Mouse (Mus musculus) limb, embryonic 12.5 days (tissue): Measurements from ENCODE around the gene Shisa7. TPM values are rescaled to one million over a fixed set of nuclear protein-coding genes. Genes with fewer than 3 reads are reported as not detected.
"Not testable (repeated sequence)": the region's sequence is repeated elsewhere in the genome, so short reads cannot be mapped to it uniquely, and the experiment has no call there.

Experiments used
- ATAC-seq: fragments of 200-750 bp; cut with Nextera tagmentation; 2 replicates; pipeline ENCODE4 v1.8.0; 2017; ENCODE audit warnings: low read depth, moderate TSS enrichment; ENCODE audit not compliant: insufficient number of reproducible peaks, insufficient read depth, low FRiP score, low TSS enrichment
- H3K27ac ChIP-seq: fragments of 300-500 bp; sonication (generic); 2 replicates; pipeline ENCODE4 v1.5.1; 2016; ENCODE audit warnings: mild to moderate bottlenecking, moderate library complexity
- H3K27me3 ChIP-seq: fragments of 300-500 bp; sonication (generic); 2 replicates; pipeline ENCODE4 v1.6.1; 2016; ENCODE audit warnings: mild to moderate bottlenecking, moderate library complexity
- H3K36me3 ChIP-seq: fragments of 300-500 bp; sonication (generic); 2 replicates; pipeline ENCODE4 v1.6.1; 2016; ENCODE audit warnings: mild to moderate bottlenecking, moderate library complexity
- H3K4me1 ChIP-seq: fragments of 300-500 bp; sonication (generic); replicated peaks from 2 replicates; pipeline ENCODE4 v1.6.1; 2016
- H3K4me2 ChIP-seq: fragments of 300-500 bp; sonication (generic); 2 replicates; pipeline ENCODE4 v1.6.1; 2016; ENCODE audit warnings: mild to moderate bottlenecking, moderate library complexity
- H3K4me3 ChIP-seq: fragments of 300-500 bp; sonication (generic); replicated peaks from 2 replicates; pipeline ENCODE4 v1.5.1; 2016; ENCODE audit warnings: mild to moderate bottlenecking
- H3K9ac ChIP-seq: fragments of 300-500 bp; sonication (generic); replicated peaks from 2 replicates; pipeline ENCODE4 v1.6.1; 2016; ENCODE audit warnings: mild to moderate bottlenecking, moderate library complexity
- H3K9me3 ChIP-seq: fragments of 300-500 bp; sonication (generic); 2 replicates; pipeline ENCODE4 v1.6.1; 2016; ENCODE audit warnings: mild to moderate bottlenecking, moderate library complexity
- WGBS: fragments of 180-500 bp; shearing (Covaris S2); methylation state at CpG from one replicate; pipeline ENCODE4 v1.1.7; 2016; 5-methylcytosine and 5-hydroxymethylcytosine counted together
- polyA plus RNA-seq: library from polyadenylated mRNA; unstranded; fragments of >200 nt; fragmentation: Nextera tagmentation; extraction: Ambion mirVana; gene quantifications from 2 replicates; pipeline ENCODE4 v1.2.1, GENCODE M21; 2016

The Shisa7 gene
- polyA plus RNA-seq, 1 experiment from 2014 or later: 0.21 TPM

- not testable (repeated sequence) for H3K27me3 ChIP-seq, H3K9me3 ChIP-seq, H3K4me1 ChIP-seq, H3K4me2 ChIP-seq, H3K9ac ChIP-seq, ATAC-seq, H3K27ac ChIP-seq, H3K36me3 ChIP-seq, H3K4me3 ChIP-seq
- WGBS: 91% methylated on average over 7 of the region's 7 CpGs
Observed at GRCm38 (mm10) chr7:4820925-4821324, 23.6 kb downstream of the Shisa7 start.

DNA sequence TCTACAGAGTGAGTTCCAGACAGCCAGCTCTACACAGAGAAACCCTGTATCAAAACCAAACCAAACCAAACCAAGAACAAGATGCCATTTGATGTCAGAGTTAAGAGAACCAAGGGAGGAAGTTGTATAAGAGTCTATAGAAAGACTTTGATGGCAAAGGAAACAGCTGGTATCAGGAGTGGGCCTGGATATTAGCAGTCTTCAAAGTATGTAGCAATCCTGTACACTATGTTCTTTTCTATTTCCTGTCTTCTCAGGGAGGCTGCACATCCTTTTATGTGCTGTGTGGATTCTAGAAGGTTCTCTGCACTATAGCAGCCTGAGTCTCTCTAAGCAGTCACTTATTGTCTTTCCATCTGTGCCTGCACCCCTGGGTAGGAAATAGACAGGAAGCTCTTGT lies 27.9 kb downstream of the Shisa7 start:
- no peak overlapping the region for H3K27ac ChIP-seq
- H3K9ac ChIP-seq: no peak overlapping the region
- H3K4me1 ChIP-seq: no peaks in the 10 kb centered on the region
- H3K36me3 ChIP-seq: no peaks in the 10 kb centered on the region
- H3K4me3 ChIP-seq: no peak overlapping the region
- no peaks in the 10 kb centered on the region for H3K27me3 ChIP-seq
- H3K9me3 ChIP-seq: no peaks in the 10 kb centered on the region
- no peak overlapping the region for H3K4me2 ChIP-seq
- no peak for ATAC-seq

- Histone ChIP-seq H3K4me3 (peak overlapping the region; percentile 99), H3K27ac (peak overlapping the region; percentile 89), H3K4me2 (peak overlapping the region; percentile 54), H3K4me1 (peaks cover 22% of the 10 kb centered on the region), H3K36me3 (peaks cover 29% of the 10 kb centered on the region), H3K9ac (peak overlapping the region; percentile 44), H3K27me3 (no peaks in the 10 kb centered on the region), H3K9me3 (no peaks in the 10 kb centered on the region)
- ATAC-seq: no peak
- 30% methylated on average over 8 of the region's 8 CpGs for WGBS
Observed at GRCm38 (mm10) chr7:4813105-4813791, 31.2 kb downstream of the Shisa7 start.

- Histone ChIP-seq H3K9ac (peak within 1 kb of the TSS; percentile 99), H3K27ac (peak within 1 kb of the TSS; percentile 95), H3K27me3 (no peaks in the 10 kb centered on the region), H3K9me3 (no peaks in the 10 kb centered on the region), H3K4me3 (peak within 1 kb of the TSS; percentile 99), H3K4me1 (peaks cover 22% of the 10 kb centered on the region), H3K36me3 (peaks cover 34% of the 10 kb centered on the region), H3K4me2 (peak within 1 kb of the TSS; percentile 86)
- WGBS: under 1% methylated on average over 62 of the region's 62 CpGs
- peak; percentile 99 for ATAC-seq
Observed at GRCm38 (mm10) chr7:4812303-4813104, 32.0 kb downstream of the Shisa7 start, which contains the start of gene Ube2s. TSS of gene Ube2s (minus strand) at chr7:4812590.

DNA sequence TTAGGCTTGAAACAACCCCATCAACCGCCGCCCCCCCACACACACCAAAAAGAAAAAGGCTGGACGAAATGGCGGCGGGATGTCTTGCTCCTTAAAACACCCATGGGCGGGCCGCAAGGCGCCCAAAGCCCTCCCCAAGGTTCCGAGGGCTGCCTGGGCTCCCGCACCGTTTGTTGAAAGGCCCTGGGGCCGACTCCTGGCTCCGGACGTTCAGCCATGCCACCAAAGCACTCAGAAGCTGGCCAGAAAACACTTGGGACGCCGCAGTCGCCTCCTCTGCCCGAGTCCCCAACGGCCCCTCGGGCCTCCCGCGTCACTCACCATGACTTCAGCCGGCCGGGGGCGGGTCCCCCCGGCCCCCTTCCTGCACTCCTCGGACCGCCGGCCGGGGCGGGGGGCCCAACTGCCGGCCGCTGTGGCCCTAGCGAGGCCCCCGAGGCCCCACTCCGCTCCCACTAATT lies 32.6 kb downstream of the Shisa7 start:
- Histone ChIP-seq H3K4me3 (peak overlapping the region; percentile 99), H3K27me3 (no peaks in the 10 kb centered on the region), H3K4me1 (peaks cover 22% of the 10 kb centered on the region), H3K27ac (peak overlapping the region; percentile 95), H3K9me3 (no peaks in the 10 kb centered on the region), H3K4me2 (peak overlapping the region; percentile 86), H3K36me3 (peaks cover 40% of the 10 kb centered on the region), H3K9ac (peak overlapping the region; percentile 99)
- no peak for ATAC-seq
- 1% methylated on average over 33 of the region's 36 CpGs for WGBS

GRCm38 (mm10) chr7:4811131-4811530 lies 33.4 kb downstream of the Shisa7 start:
- H3K4me1 ChIP-seq: peaks cover 22% of the 10 kb centered on the region
- 46% methylated on average over 10 of the region's 10 CpGs for WGBS
- peaks cover 47% of the 10 kb centered on the region for H3K36me3 ChIP-seq
- peak overlapping the region; percentile 99 for H3K9ac ChIP-seq
- not testable (repeated sequence) for ATAC-seq, H3K27ac ChIP-seq, H3K9me3 ChIP-seq, H3K27me3 ChIP-seq
- peak overlapping the region; percentile 86 for H3K4me2 ChIP-seq
- H3K4me3 ChIP-seq: peak overlapping the region; percentile 99

DNA sequence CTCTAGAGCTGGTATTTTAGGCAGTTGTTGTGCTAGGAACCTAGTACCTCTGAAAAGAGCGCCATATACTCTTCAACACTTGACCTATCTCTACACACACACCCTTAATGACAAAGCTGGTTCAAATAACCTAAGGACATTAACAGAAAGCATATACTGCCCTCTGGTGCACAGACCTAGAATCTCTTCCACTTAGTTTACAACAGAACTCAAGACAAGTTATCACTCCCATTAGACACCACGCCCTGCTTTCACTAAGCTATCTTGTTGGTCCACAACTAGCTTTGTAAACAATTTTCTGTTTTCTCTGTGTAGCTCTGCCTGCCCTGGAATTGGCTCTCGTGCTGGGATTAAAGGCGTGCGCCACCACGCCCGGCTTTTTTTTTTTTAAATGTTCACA lies 37.8 kb downstream of the Shisa7 start:
- Histone ChIP-seq H3K9me3 (no peaks in the 10 kb centered on the region), H3K27ac (no peak overlapping the region), H3K9ac (no peak overlapping the region), H3K4me1 (peaks cover 22% of the 10 kb centered on the region), H3K4me2 (no peak overlapping the region), H3K27me3 (no peaks in the 10 kb centered on the region), H3K4me3 (no peak overlapping the region), H3K36me3 (peaks cover 68% of the 10 kb centered on the region)
- WGBS: 91% methylated on average over 7 of the region's 7 CpGs
- no peak for ATAC-seq

GRCm38 (mm10) chr7:4802247-4802646 lies 42.2 kb downstream of the Shisa7 start:
- Histone ChIP-seq H3K27me3 (no peaks in the 10 kb centered on the region), H3K9me3 (no peaks in the 10 kb centered on the region), H3K9ac (no peak overlapping the region), H3K27ac (no peak overlapping the region), H3K36me3 (peaks cover 48% of the 10 kb centered on the region), H3K4me1 (no peaks in the 10 kb centered on the region), H3K4me3 (no peak overlapping the region), H3K4me2 (no peak overlapping the region)
- no peak for ATAC-seq

DNA sequence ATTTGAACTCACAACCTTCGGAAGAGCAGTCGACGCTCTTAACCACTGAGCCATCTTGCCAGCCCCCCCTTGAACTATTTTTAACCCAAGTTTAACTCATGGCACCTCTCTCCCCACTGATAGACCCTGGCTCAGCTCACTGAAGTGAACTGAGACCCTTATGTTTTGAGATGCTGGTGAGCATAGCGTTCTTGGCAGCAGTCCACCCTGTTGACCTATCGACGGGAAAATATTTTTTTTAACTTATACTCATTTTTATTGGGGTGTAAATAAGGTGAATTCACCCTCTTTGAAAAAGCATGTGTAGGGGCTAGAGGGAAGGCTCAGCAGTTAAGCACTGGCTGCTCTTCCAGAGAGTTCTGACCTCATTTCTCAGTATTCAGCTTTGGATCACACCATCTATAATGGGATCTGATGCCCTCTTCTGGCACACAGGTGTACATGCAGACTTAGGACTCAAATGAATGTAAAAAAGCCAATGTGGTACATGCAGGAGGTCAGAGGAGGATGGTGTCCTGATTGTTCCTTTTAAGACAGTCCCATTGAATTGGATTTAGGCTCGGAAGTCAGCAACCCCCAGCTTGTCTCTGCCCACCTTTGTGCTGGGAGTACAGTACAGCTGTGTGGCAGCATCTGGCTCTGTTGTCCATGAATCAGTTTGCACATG lies 48.6 kb downstream of the Shisa7 start:
- Histone ChIP-seq H3K36me3 (peaks cover 46% of the 10 kb centered on the region), H3K4me3 (no peak overlapping the region), H3K4me2 (no peak overlapping the region), H3K9ac (no peak overlapping the region), H3K27me3 (no peaks in the 10 kb centered on the region), H3K9me3 (no peaks in the 10 kb centered on the region), H3K4me1 (peaks cover 12% of the 10 kb centered on the region), H3K27ac (no peak overlapping the region)
- WGBS: 77% methylated on average over 7 of the region's 7 CpGs
- ATAC-seq: no peak

GRCm38 (mm10) chr7:4794631-4795168 lies 49.8 kb downstream of the Shisa7 start:
- Histone ChIP-seq H3K4me3 (0 out of 2 replicates have a peak overlapping the region, but pooled peaks have one; percentile 77), H3K9ac (no peak overlapping the region)
- WGBS: 90% methylated on average over 3 of the region's 3 CpGs

DNA sequence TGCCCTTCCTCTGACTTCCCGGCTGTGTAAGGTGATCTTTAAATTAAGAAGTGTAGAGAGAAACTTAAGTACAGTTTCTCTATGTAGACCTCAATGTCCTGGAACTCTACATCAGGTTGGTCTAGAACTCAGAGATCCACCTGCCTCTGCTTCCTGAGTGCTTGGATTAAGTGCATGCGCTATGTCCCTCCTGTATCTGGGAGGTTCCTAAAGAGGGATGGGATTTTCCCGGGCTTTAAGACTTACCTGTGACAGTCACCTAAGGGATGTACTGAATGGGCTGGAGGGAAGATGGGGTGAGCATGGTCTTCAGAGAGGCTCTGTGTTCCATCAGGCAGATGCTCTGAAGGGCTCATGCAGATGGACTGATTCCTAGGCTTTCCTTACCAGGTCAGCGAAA lies 50.8 kb downstream of the Shisa7 start:
- H3K36me3 ChIP-seq: peaks cover 46% of the 10 kb centered on the region
- peak overlapping the region; percentile 77 for H3K4me3 ChIP-seq
- peaks cover 14% of the 10 kb centered on the region for H3K27me3 ChIP-seq
- H3K9ac ChIP-seq: peak overlapping the region; percentile 91
- H3K4me1 ChIP-seq: peaks cover 12% of the 10 kb centered on the region
- peak overlapping the region; percentile 93; the same call in 1 of the 2 replicates for H3K27ac ChIP-seq
- no peaks in the 10 kb centered on the region for H3K9me3 ChIP-seq
- 46% methylated on average over 4 of the region's 4 CpGs for WGBS
- no peak for ATAC-seq
- peak overlapping the region; percentile 91 for H3K4me2 ChIP-seq

More at GRCm38 (mm10) chr7:4794631-4795168, 49.8 kb downstream of the Shisa7 start:
- no peaks in the 10 kb centered on the region for H3K9me3 ChIP-seq
- no peak overlapping the region for H3K4me2 ChIP-seq
- peaks cover 5% of the 10 kb centered on the region for H3K27me3 ChIP-seq
- ATAC-seq: no peak
- H3K27ac ChIP-seq: no peak overlapping the region
- peaks cover 46% of the 10 kb centered on the region for H3K36me3 ChIP-seq
- peaks cover 12% of the 10 kb centered on the region for H3K4me1 ChIP-seq
